Mouse (Mus musculus) layer of hippocampus, adult 18-20 months (tissue): Measurements from ENCODE around the gene Trim28. TPM values are rescaled to one million over a fixed set of nuclear protein-coding genes. Genes with fewer than 3 reads are reported as not detected.
"Not testable (repeated sequence)": the region's sequence is repeated elsewhere in the genome, so short reads cannot be mapped to it uniquely, and the experiment has no call there.

Experiments used
- DNase-seq, 2 experiments: peaks; one replicate each; pipeline ENCODE4 v3.0.0; 2022; ENCODE audit warnings: low spot score in 2 of 2
- total RNA-seq, 2 experiments: library from RNA; stranded (reverse); gene quantifications; 2 replicates each; pipeline ENCODE4 v1.2.3; 2021

Gene Trim28
- total RNA-seq, 2 experiments from 2014 or later: 216 to 246 TPM

DNA sequence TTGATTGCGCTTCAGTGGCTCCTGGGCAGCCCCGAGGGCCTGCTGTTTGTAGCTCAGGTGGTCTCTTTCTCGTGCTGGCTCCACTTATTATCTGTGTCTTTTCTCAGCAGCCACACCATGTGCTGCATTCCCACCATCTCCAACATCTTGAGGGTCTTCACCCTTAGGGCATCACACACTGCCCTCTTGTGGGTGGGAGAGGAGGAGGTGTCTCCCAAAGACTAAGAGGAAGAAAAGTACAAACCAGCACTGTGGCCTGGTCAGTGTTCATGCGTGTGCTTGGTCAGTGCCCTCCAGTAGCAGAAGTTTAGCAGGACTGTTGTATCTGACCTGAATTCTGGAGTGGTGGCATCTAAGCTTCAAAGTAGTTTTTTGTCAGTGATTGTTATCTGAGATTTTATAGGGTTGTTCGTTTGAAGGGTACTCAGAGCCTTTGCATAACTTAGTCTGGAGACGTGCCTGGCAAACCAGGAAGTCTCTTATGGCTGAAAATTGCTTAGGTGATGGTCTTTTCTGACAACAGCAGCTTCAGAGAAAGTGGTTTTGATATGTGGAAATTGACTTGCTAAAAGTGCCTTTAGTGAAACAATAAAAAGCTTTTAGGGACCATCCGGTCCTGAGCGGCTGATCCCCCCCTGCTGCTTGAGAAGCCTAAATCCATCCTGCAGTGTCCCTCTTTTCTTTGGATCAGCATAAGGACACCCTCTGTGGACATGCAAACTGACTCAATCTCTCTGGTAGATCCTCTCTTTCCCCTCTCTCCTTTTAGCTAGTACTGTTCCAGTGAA lies 58.2 kb downstream of the Trim28 start:
- no peak for DNase-seq

DNA sequence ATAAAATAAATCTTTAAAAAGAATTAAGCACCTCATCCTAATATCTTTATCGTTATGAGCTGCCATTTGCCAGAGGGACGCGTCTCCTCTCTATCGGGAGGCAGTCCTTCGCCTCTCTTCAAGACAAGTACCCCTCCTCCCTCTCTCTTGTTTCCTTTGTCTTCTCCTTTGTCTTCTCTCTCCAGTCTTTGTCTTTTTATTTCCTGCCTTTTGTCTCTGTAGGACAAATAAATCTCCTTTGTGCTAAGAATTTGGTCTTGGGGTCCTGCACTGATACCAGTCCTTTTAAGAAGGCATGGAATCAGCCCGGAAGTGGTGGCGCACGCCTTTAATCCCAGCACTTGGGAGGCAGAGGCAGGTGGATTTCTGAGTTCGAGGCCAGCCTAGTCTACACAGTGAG lies 60.6 kb downstream of the Trim28 start:
- DNase-seq: no peak

DNA sequence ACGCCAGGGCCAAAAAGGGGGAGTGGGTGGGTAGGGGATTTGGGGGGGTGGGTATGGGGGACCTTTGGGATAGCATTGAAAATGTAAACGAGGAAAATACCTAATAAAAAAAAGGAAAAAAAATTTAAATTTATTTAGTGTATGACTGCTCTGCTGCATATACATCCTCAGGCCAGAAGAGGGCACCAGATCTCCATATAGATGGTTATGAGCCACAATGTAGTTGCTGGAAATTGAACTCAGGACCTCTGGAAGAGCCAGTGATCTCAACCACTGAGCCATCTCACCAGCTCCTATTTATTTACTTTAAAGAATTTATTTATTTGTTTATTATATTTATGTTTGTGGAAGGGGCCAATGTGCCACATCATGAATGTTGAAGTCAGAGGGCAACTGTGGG lies 64.5 kb downstream of the Trim28 start:
- DNase-seq: not testable (repeated sequence)

DNA sequence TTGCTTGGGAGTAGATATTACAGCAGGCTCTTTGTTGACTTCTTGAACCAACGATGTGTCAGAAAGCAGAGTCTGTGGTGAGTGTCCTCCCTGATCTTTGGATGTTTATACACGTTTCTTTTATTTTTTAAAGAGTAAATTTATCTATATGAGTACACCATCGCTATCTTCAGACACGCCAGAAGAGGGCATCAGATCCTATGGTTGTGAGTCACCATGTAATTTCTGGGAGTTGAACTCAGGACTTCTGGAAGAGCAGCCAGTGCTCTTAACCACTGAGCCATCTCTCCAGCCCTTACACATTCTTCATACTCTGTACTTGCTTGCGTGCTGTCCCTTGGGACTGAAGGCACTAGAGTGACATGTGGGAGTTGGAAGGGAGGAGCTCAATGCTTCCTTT lies 73.4 kb downstream of the Trim28 start:
- DNase-seq: no peak

Other genes starting within 250 kb of the Trim28 start
- gene Zscan18, start 195.5 kb upstream of the Trim28 start, total RNA-seq: 10 to 100 TPM; 24.2 to 26.5 TPM
- 10 to 100 TPM; 20.7 to 23.0 TPM for gene Zfp329, start 180.3 kb upstream of the Trim28 start, total RNA-seq
- 10 to 100 TPM; 14.8 to 17.1 TPM for gene Zfp110, start 164.4 kb upstream of the Trim28 start, total RNA-seq
- gene Zfp128, start 117.9 kb upstream of the Trim28 start, total RNA-seq: 1 to 10 TPM; 7.1 to 7.3 TPM
- 10 to 100 TPM; 15.9 to 17.4 TPM for gene Zscan22, start 101.3 kb upstream of the Trim28 start, total RNA-seq
- 100 to 1,000 TPM; 427 to 466 TPM for gene Rps5, start 76.8 kb upstream of the Trim28 start, total RNA-seq
- under 1 TPM; 0.71 to 0.97 TPM for gene Rnf225, start 71.7 kb upstream of the Trim28 start, total RNA-seq
- 10 to 100 TPM; 10.1 to 12.7 TPM for gene Zfp324, start 33.3 kb upstream of the Trim28 start, total RNA-seq
- gene Zfp446, start 21.3 kb upstream of the Trim28 start, total RNA-seq: 1 to 10 TPM; 8.1 to 8.6 TPM
- gene Slc27a5, start 922 bp upstream of the Trim28 start, total RNA-seq: under 1 TPM in 1 of 2 experiments, not detected in 1; 0.57 TPM
- 10 to 100 TPM; 33.2 to 34.3 TPM for gene Zbtb45, start 10.9 kb downstream of the Trim28 start, total RNA-seq
- gene Chmp2a, start 35.7 kb downstream of the Trim28 start, total RNA-seq: 100 to 1,000 TPM; 146 to 159 TPM
- 100 to 1,000 TPM; 196 to 202 TPM for gene Ube2m, start 39.2 kb downstream of the Trim28 start, total RNA-seq
- gene Mzf1, start 55.6 kb downstream of the Trim28 start, total RNA-seq: 10 to 100 TPM; 11.9 to 13.1 TPM
- not detected for gene Vmn1r85, start 96.1 kb downstream of the Trim28 start, total RNA-seq
- gene Vmn1r86, start 120.8 kb downstream of the Trim28 start, total RNA-seq: not detected
- gene Vmn1r87, start 141.0 kb downstream of the Trim28 start, total RNA-seq: not detected
- under 1 TPM; 0.18 to 0.22 TPM for gene Vmn1r88, start 160.5 kb downstream of the Trim28 start, total RNA-seq
- not detected for gene Vmn1r89, start 213.9 kb downstream of the Trim28 start, total RNA-seq